Mouse (Mus musculus) CH12.LX (cell line): ENCODE results near the gene Wdr62. TPM values are rescaled to one million over a fixed set of nuclear protein-coding genes. Genes with fewer than 3 reads are reported as not detected.

Experiments
- DNase-seq: peaks from one replicate; pipeline ENCODE4 v3.0.0-alpha.2; 2013; ENCODE audit errors: extremely low read depth
- H3K27ac ChIP-seq: 2 replicates; pipeline ENCODE4 v1.5.1; 2012; ENCODE audit warnings: low read depth, mild to moderate bottlenecking, control low read depth, moderate library complexity; ENCODE audit not compliant: insufficient read depth
- H3K27me3 ChIP-seq: replicated peaks from 2 replicates; pipeline ENCODE3; 2012; ENCODE audit warnings: inconsistent platforms
- H3K36me3 ChIP-seq, 2 experiments: replicated peaks in 1 of 2; 2 replicates each; pipeline versions ENCODE3 to v1.6.1; 2012; ENCODE audit warnings: inconsistent platforms in 1 of 2, low read length in 1 of 2, mild to moderate bottlenecking in 1 of 2, mixed read lengths in 1 of 2, moderate library complexity in 1 of 2; ENCODE audit not compliant: control insufficient read depth in 1 of 2, insufficient read depth in 1 of 2
- H3K4me1 ChIP-seq, 2 experiments: 2 replicates each; pipeline ENCODE4 v1.6.1; 2012; ENCODE audit warnings: inconsistent platforms in 1 of 2, moderate library complexity in 1 of 2; ENCODE audit not compliant: insufficient read depth in 2 of 2, control insufficient read depth in 1 of 2
- H3K4me2 ChIP-seq: 2 replicates; pipeline ENCODE4 v1.6.1; 2012; ENCODE audit warnings: low read depth, mild to moderate bottlenecking, control low read depth; ENCODE audit not compliant: poor library complexity, insufficient read depth, severe bottlenecking
- H3K4me3 ChIP-seq, 3 experiments: fragments of 150-350 bp in 1 of 3; sonication (generic) in 1 of 3; replicated peaks in 1 of 3; 2 replicates each; pipeline versions ENCODE3 to v1.5.1; 2011 to 2012; ENCODE audit warnings: low read depth in 2 of 3, low read length in 2 of 3, mild to moderate bottlenecking in 2 of 3, moderate library complexity in 2 of 3, control low read depth in 1 of 3, improper control_type of control experiment in 1 of 3, inconsistent platforms in 1 of 3, mixed read lengths in 1 of 3; ENCODE audit not compliant: poor library complexity in 1 of 3
- H3K79me2 ChIP-seq: replicated peaks from 2 replicates; pipeline ENCODE4 v1.6.1; 2012; ENCODE audit warnings: mild to moderate bottlenecking, moderate library complexity; ENCODE audit not compliant: control insufficient read depth, poor library complexity, insufficient read depth, severe bottlenecking; ENCODE audit errors: extremely low read depth
- H3K9ac ChIP-seq: 2 replicates; pipeline ENCODE4 v1.6.1; 2012; ENCODE audit warnings: low read depth, mild to moderate bottlenecking, control low read depth, moderate library complexity; ENCODE audit not compliant: insufficient read depth
- H3K9me3 ChIP-seq: replicated peaks from 2 replicates; pipeline ENCODE3; 2012; ENCODE audit warnings: low read length, inconsistent platforms, mixed read lengths
- BHLHE40 ChIP-seq: IDR thresholded peaks from 2 replicates; pipeline ENCODE4 v1.6.1; 2011; ENCODE audit warnings: mild to moderate bottlenecking, low read depth, low read length, improper control_type of control experiment
- ELF1 ChIP-seq: IDR thresholded peaks from 2 replicates; pipeline ENCODE4 v1.6.1; 2014; ENCODE audit warnings: low read depth, mild to moderate bottlenecking, inconsistent platforms, low read length, improper control_type of control experiment
- GABPA ChIP-seq: IDR thresholded peaks from 2 replicates; pipeline ENCODE4 v1.6.1; 2012; ENCODE audit warnings: low read depth, low read length, improper control_type of control experiment, inconsistent platforms; ENCODE audit not compliant: insufficient replicate concordance
- IRF4 ChIP-seq: IDR thresholded peaks from 2 replicates; pipeline ENCODE4 v1.6.1; 2014; ENCODE audit warnings: low read depth, mild to moderate bottlenecking, inconsistent platforms, low read length, improper control_type of control experiment
- JUN ChIP-seq: IDR thresholded peaks from 2 replicates; pipeline ENCODE4 v1.6.1; 2011; ENCODE audit warnings: low read depth, mild to moderate bottlenecking, low read length, improper control_type of control experiment, moderate library complexity; ENCODE audit not compliant: insufficient read depth
- MYC ChIP-seq: IDR thresholded peaks from 2 replicates; pipeline ENCODE4 v1.6.1; 2011; ENCODE audit warnings: low read depth, mild to moderate bottlenecking, improper control_type of control experiment, low read length
- NELFE ChIP-seq: IDR thresholded peaks from 2 replicates; pipeline ENCODE4 v1.6.1; 2011; ENCODE audit warnings: low read depth, low read length, improper control_type of control experiment
- NRF1 ChIP-seq: IDR thresholded peaks from 2 replicates; pipeline ENCODE4 v1.6.1; 2014; ENCODE audit warnings: low read depth, mild to moderate bottlenecking, inconsistent platforms, low read length, improper control_type of control experiment, moderate library complexity
- PAX5 ChIP-seq: IDR thresholded peaks from 2 replicates; pipeline ENCODE4 v1.6.1; 2012; ENCODE audit warnings: low read length, inconsistent platforms, mixed read lengths
- RAD21 ChIP-seq: IDR thresholded peaks from 2 replicates; pipeline ENCODE4 v1.6.1; 2011; ENCODE audit warnings: low read depth, mild to moderate bottlenecking, low read length, improper control_type of control experiment, moderate library complexity
- SIN3A ChIP-seq: IDR thresholded peaks from 2 replicates; pipeline ENCODE4 v1.6.1; 2012; ENCODE audit warnings: low read length, improper control_type of control experiment, inconsistent platforms
- TBP ChIP-seq: conservative IDR thresholded peaks from 2 replicates; pipeline ENCODE4 v1.6.1; 2011; ENCODE audit warnings: low read depth, low read length, improper control_type of control experiment
- TCF12 ChIP-seq: IDR thresholded peaks from 2 replicates; pipeline ENCODE4 v1.6.1; 2014; ENCODE audit warnings: low read depth, mild to moderate bottlenecking, inconsistent platforms, low read length, improper control_type of control experiment
- ZC3H11A ChIP-seq: IDR thresholded peaks from 2 replicates; pipeline ENCODE4 v1.6.1; 2012; ENCODE audit warnings: low read depth, mild to moderate bottlenecking, inconsistent platforms, low read length, improper control_type of control experiment
- ZKSCAN1 ChIP-seq: IDR thresholded peaks from 2 replicates; pipeline ENCODE4 v1.6.1; 2012; ENCODE audit warnings: low read depth, inconsistent platforms, low read length, improper control_type of control experiment, borderline replicate concordance
- dilution Hi-C: fragments of 300-500 bp; cut with MboI; formaldehyde crosslinking; loops from 2 replicates; pipeline ENCODE4 v1.14.3; 2020; ENCODE audit warnings: low sequenced_read_pairs; ENCODE audit not compliant: extremely low pct_unique_long_range_greater_than_20kb, extremely low pct_ligation_motif_present
- in situ Hi-C: fragments of 300-500 bp; cut with MboI; formaldehyde crosslinking; loops from 3 replicates; pipeline ENCODE4 v1.14.3; 2019; ENCODE audit warnings: low sequenced_read_pairs, low pct_ligation_motif_present, low pct_unique_long_range_greater_than_20kb, mixed read lengths
- polyA plus RNA-seq: library from polyadenylated mRNA; unstranded; fragments of >175 nt; gene quantifications from 2 replicates; pipeline ENCODE4 v1.2.1, GENCODE M21; 2012; ENCODE audit warnings: low read depth; ENCODE audit not compliant: insufficient read length
- total RNA-seq, 2 experiments: library from RNA; depleted of rRNA; stranded (reverse); fragments of 300-350 nt in 1 of 2; fragments of >200 nt in 1 of 2; gene quantifications; 2 replicates each; pipeline ENCODE4 v1.2.3; 2012 to 2014

The Wdr62 gene
- total and polyA plus RNA-seq, 3 experiments = 2.3 to 19.7 (median 5.3) TPM

DNA sequence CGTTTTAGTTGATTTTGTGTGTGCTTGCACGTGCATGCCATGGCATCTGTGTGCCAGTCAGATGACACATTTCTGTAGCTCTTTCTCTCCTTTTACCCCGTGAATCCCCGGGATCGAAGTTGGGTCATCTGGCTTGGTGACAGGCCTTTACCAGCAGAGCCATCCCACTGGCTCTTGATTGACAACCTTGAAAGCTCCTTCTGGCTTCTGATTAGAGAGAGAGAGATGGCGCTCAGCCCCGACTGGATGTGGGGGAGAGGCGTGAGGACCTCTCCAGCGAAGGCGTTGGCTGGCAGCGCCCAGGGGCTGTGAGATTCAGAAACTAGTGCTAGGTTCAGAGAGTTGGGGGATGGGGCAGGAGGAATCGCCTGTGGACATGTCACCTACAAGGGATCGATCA is 13.6 kb upstream of the Wdr62 start:
- no peaks in the 10 kb centered on the region for H3K36me3 ChIP-seq
- H3K9ac ChIP-seq = no peak overlapping the region
- in situ Hi-C loops (no loop called here), dilution Hi-C loops (no loop called here)
- no peak overlapping the region for H3K27ac ChIP-seq
- no peaks in the 10 kb centered on the region for H3K79me2 ChIP-seq
- peaks cover 76% of the 10 kb centered on the region for H3K27me3 ChIP-seq
- TF ChIP-seq PAX5 (no peak), NRF1 (no peak), NELFE (no peak), ZKSCAN1 (no peak), ELF1 (no peak), TBP (no peak), MYC (no peak), TCF12 (no peak), JUN (no peak), SIN3A (no peak)
- no peaks in the 10 kb centered on the region for H3K9me3 ChIP-seq
- H3K4me3 ChIP-seq = no peak overlapping the region
- DNase-seq = no peak
- no peak overlapping the region for H3K4me2 ChIP-seq
- H3K4me1 ChIP-seq = peaks cover 2 to 7% of the 10 kb centered on the region in 2 experiments; a peak in 2 of 4 replicates

DNA sequence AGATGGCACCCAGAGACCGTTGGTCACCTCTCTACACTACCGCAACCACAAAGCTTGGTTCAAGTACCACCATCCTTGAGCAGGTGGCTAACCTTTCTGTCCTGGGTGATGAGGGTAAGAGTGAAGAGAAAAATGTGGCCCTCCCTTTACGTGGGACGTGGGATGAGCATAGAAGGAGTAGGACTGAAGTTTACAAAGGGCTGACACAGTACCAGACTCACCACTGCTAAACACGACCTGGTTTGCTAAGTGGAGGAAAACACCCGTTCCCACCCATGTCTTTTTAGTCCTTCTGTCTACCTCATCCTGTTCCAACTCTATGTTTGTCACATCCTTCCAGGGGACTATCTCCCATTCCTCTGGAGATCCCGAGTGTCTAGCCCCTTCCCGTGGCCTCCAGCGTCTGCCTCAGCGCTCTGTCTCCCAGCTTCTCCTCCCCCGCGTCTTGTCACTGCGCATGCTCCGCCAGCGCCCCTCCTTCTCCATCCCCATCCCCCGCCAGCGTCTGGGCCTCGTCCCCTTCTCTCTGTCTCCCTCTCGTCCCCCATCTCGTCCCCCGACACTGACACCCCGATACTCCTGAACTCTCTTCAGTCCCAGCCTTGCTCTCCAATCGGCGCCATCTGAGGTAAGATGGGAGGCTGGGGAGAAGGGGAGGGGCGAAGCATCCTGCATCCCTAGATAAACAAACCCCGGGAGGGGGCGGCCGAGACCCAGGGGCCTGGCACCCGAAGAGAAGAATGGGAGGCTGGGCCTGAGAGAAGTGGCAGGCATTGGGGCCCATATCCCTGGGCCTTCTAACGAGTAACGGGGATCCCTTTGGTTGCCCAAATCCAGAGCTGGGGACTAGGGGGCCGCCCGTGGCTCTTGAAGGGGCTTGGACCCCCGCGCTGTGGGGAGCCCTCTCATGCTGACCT is 11.3 kb upstream of the Wdr62 start, which contains the start of gene Clip3:
Clip3 (plus strand) TSS at position 514 of the 917 bp plus-strand sequence.
- no peak for TF ChIP-seq BHLHE40
- TF ChIP-seq GABPA = no peak
- TF ChIP-seq ZC3H11A = no peak
- TF ChIP-seq IRF4 = no peak
- TF ChIP-seq RAD21 = no peak
- no peak for TF ChIP-seq TBP
- TF ChIP-seq NRF1 = no peak

More for the DNA sequence above, 11.3 kb upstream of the Wdr62 start, which contains the start of gene Clip3:
- no peak within 1 kb of the TSS for H3K4me3 ChIP-seq
- H3K4me2 ChIP-seq = no peak within 1 kb of the TSS
- in situ Hi-C loops (no loop called here), dilution Hi-C loops (no loop called here)
- no peaks in the 10 kb centered on the region for H3K9me3 ChIP-seq
- peaks cover 88% of the 10 kb centered on the region for H3K27me3 ChIP-seq
- H3K9ac ChIP-seq = no peak within 1 kb of the TSS
- peaks cover 0 to 3% of the 10 kb centered on the region in 2 experiments; a peak in 1 of 4 replicates for H3K4me1 ChIP-seq
- no peaks in the 10 kb centered on the region for H3K36me3 ChIP-seq
- H3K27ac ChIP-seq = no peak within 1 kb of the TSS
- DNase-seq = no peak
- no peaks in the 10 kb centered on the region for H3K79me2 ChIP-seq
